Mouse (Mus musculus) frontal cortex, postnatal 14 days (tissue): ENCODE data around the gene Cyp2j9.
"Not testable (repeated sequence)": the region's sequence is repeated elsewhere in the genome, so short reads cannot be mapped to it uniquely, and the experiment has no call there.

Experiments
- DNase-seq, 2 experiments: peaks; one replicate each; pipeline ENCODE4 v3.0.0; 2022; ENCODE audit warnings: low spot score in 2 of 2

The Cyp2j9 gene

GRCm38 (mm10) chr4:96590911-96591790 lies at the start of gene Cyp2j9:
Cyp2j9 (minus strand) TSS chr4:96591578.
- peak; percentile 22 to 54 for DNase-seq

GRCm38 (mm10) chr4:96635455-96635854 lies 44.1 kb upstream of the Cyp2j9 start:
- no peak for DNase-seq

- no peak for DNase-seq
Observed at GRCm38 (mm10) chr4:96622474-96622873, 31.1 kb upstream of the Cyp2j9 start.

GRCm38 (mm10) chr4:96591791-96592150 lies 393 bp upstream of the Cyp2j9 start:
- DNase-seq = peak in 1 of 2 experiments; percentile 53

GRCm38 (mm10) chr4:96581425-96582088 lies 9.8 kb downstream of the Cyp2j9 start:
- no peak for DNase-seq

- not testable (repeated sequence) for DNase-seq
Observed at GRCm38 (mm10) chr4:96580351-96580750, 11.0 kb downstream of the Cyp2j9 start.

GRCm38 (mm10) chr4:96569442-96569841 lies 21.9 kb downstream of the Cyp2j9 start:
- DNase-seq = no peak

- no peak for DNase-seq
Observed at GRCm38 (mm10) chr4:96567988-96568387, 23.4 kb downstream of the Cyp2j9 start.

- DNase-seq = no peak
Observed at GRCm38 (mm10) chr4:96565808-96566207, 25.6 kb downstream of the Cyp2j9 start.

- no peak for DNase-seq
Observed at GRCm38 (mm10) chr4:96560464-96560863, 30.9 kb downstream of the Cyp2j9 start.

GRCm38 (mm10) chr4:96559781-96560180 lies 31.6 kb downstream of the Cyp2j9 start:
- no peak for DNase-seq

GRCm38 (mm10) chr4:96553133-96553819 lies 38.1 kb downstream of the Cyp2j9 start, which contains the start of gene Cyp2j6:
Cyp2j6 (minus strand) TSS chr4:96553661.
- DNase-seq = peak; percentile 20 to 28

GRCm38 (mm10) chr4:96551619-96552018 lies 39.8 kb downstream of the Cyp2j9 start:
- DNase-seq = no peak

- DNase-seq = peak in 1 of 2 experiments; percentile 6
Observed at GRCm38 (mm10) chr4:96545976-96546375, 45.4 kb downstream of the Cyp2j9 start.

GRCm38 (mm10) chr4:96525772-96526171 lies 65.6 kb downstream of the Cyp2j9 start:
- DNase-seq = no peak

- no peak for DNase-seq
Observed at GRCm38 (mm10) chr4:96522256-96522655, 69.1 kb downstream of the Cyp2j9 start.
